Mouse (Mus musculus) megakaryocyte, adult 5-6 weeks (primary cell): ENCODE results near the gene Rnase12. TPM values are rescaled to one million over a fixed set of nuclear protein-coding genes. Genes with fewer than 3 reads are reported as not detected.
A peak's percentile ranks its signal among the peaks of the same experiment; 100 is the strongest.

Experiments used
- ATAC-seq: 2 replicates; pipeline ENCODE4 v1.8.0; 2016; ENCODE audit warnings: mild to moderate bottlenecking, inconsistent platforms; ENCODE audit not compliant: poor library complexity, severe bottlenecking
- total RNA-seq, 2 experiments: library from RNA; stranded (forward) in 1 of 2; stranded (reverse) in 1 of 2; fragments of 153-499, 151-499 nt in 1 of 2; fragments of 221-1000, 200-1000 nt in 1 of 2; gene quantifications; 2 replicates each; pipeline versions ENCODE4 v1.2.3 to v1.2.4; 2015 to 2017

Gene Rnase12
- total RNA-seq, 2 experiments from 2014 or later: 10.4 to 11.6 TPM

- ATAC-seq: no peak
These were observed 28.4 kb upstream of the Rnase12 start for GRCm38 (mm10) chr14:51085911-51086310.

GRCm38 (mm10) chr14:51085086-51085485 lies 27.6 kb upstream of the Rnase12 start:
- no peak for ATAC-seq

GRCm38 (mm10) chr14:51083805-51084204 lies 26.3 kb upstream of the Rnase12 start:
- peak; percentile 49 for ATAC-seq

GRCm38 (mm10) chr14:51082599-51083581 lies 25.4 kb upstream of the Rnase12 start:
- peak; percentile 53 for ATAC-seq

GRCm38 (mm10) chr14:51081035-51081434 lies 23.6 kb upstream of the Rnase12 start:
- no peak for ATAC-seq

- ATAC-seq: no peak
These were observed 21.7 kb upstream of the Rnase12 start for GRCm38 (mm10) chr14:51079180-51079579.

GRCm38 (mm10) chr14:51074335-51074734 lies 16.9 kb upstream of the Rnase12 start, which contains the start of gene Olfr750:
Gene Olfr750 (minus strand): TSS chr14:51074435.
- ATAC-seq: no peak

- peak; percentile 30; the same call in 1 of the 2 replicates for ATAC-seq
These were observed 12.2 kb upstream of the Rnase12 start for GRCm38 (mm10) chr14:51069617-51070016.

- ATAC-seq: no peak
These were observed 11.5 kb upstream of the Rnase12 start for GRCm38 (mm10) chr14:51068956-51069355.

- ATAC-seq: no peak
These were observed 3.3 kb upstream of the Rnase12 start for GRCm38 (mm10) chr14:51060761-51061160.

GRCm38 (mm10) chr14:51054243-51055237 lies 2.9 kb downstream of the Rnase12 start:
- ATAC-seq: peak; percentile 55

- no peak for ATAC-seq
These were observed 4.3 kb downstream of the Rnase12 start for GRCm38 (mm10) chr14:51053176-51053575.

GRCm38 (mm10) chr14:51051941-51052340 lies 5.5 kb downstream of the Rnase12 start:
- ATAC-seq: no peak

GRCm38 (mm10) chr14:51050063-51050462 lies 7.4 kb downstream of the Rnase12 start, which contains the start of gene Rnase11:
Gene Rnase11 (minus strand): TSS chr14:51050163.
- ATAC-seq: no peak

- peak; percentile 68; the same call in 1 of the 2 replicates for ATAC-seq
These were observed 9.6 kb downstream of the Rnase12 start for GRCm38 (mm10) chr14:51047846-51048245.

GRCm38 (mm10) chr14:51041769-51042168 lies 15.7 kb downstream of the Rnase12 start, which contains the start of gene Rnase9:
Gene Rnase9 (minus strand): TSS chr14:51041869.
- no peak for ATAC-seq

GRCm38 (mm10) chr14:51036214-51036613 lies 21.2 kb downstream of the Rnase12 start:
- no peak for ATAC-seq

GRCm38 (mm10) chr14:51035206-51035605 lies 22.3 kb downstream of the Rnase12 start:
- no peak for ATAC-seq

- ATAC-seq: 0 out of 2 replicates have a peak, but pooled peaks have one; percentile 30
These were observed 29.9 kb downstream of the Rnase12 start for GRCm38 (mm10) chr14:51027387-51028155.
